Mouse (Mus musculus): ENCODE data around the gene Tgm7. TPM values are rescaled to one million over a fixed set of nuclear protein-coding genes. Genes with fewer than 3 reads are reported as not detected.

The Tgm7 gene
- polyA plus RNA-seq, 1 experiment from 2014 or later, result not detected

DNA sequence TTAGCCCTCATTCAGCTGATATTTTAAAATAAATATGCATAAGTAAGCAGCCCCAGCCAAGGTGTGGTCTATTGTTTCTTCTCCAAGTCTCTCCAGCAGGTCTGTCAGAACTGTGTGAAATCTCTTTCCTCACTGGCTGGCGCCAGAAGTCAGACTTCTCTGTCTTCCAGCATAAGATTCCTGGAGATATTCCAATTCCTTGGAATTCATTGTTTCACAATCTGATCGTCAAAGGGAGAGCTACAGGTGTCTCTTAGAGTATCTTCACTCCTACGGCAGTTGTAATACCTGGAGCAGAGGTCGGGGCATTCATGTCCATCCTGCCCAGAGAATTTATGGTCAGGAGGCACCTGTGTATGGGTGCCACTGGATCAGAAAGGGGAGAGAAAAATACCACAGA is 19.8 kb downstream of the Tgm7 start:
- Histone ChIP-seq H3K9ac (ENCODE audit: low read length) (no peak overlapping the region), H3K9me3 (ENCODE audit: control insufficient read depth, low read length) (no peaks in the 10 kb centered on the region), H3K4me2 (ENCODE audit: low read depth, low read length, severe bottlenecking) (no peak overlapping the region), H3K36me3 (ENCODE audit: control insufficient read depth, insufficient read depth, low read length) (no peaks in the 10 kb centered on the region), H3K4me3 (ENCODE audit: low read depth, low read length) (no peak overlapping the region), H3K4me1 (replicated peaks; ENCODE audit: control insufficient read depth, insufficient read depth, low read length) (no peaks in the 10 kb centered on the region), H3K27ac (ENCODE audit: low read depth, low read length) (no peak overlapping the region), H3K27me3 (ENCODE audit: control insufficient read depth, insufficient read depth, low read length) (no peaks in the 10 kb centered on the region)
- 82% methylated on average over 4 of the region's 4 CpGs for WGBS
- ATAC-seq (replicated peaks; ENCODE audit: low FRiP score), result no peak
- no peak for DNase-seq (ENCODE audit: low spot score)

DNA sequence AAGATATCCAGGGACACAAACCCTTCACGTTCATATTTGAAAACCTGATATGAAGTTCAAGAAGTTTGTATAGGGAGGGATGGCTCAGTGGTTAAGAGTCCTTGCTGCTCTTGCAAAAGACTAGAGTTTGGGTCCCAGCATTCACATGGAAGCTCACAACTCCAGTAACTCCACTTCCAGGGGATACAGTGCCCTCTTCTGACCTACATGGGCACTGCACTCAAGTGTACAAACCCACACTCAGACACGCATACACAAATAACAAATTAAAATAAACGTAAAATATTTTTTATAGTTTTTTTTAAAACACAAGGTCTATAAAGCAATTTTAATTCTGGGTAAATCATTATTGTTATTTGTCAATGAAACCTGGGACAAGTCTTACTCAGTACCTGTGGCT is 21.1 kb downstream of the Tgm7 start:
- no peak overlapping the region for H3K4me2 ChIP-seq (ENCODE audit: low read depth, low read length, severe bottlenecking)
- no peak overlapping the region for H3K27ac ChIP-seq (ENCODE audit: low read depth, low read length)
- H3K36me3 ChIP-seq (ENCODE audit: control insufficient read depth, insufficient read depth, low read length), result no peaks in the 10 kb centered on the region
- H3K9me3 ChIP-seq (ENCODE audit: control insufficient read depth, low read length), result no peaks in the 10 kb centered on the region
- 93% methylated on average over 3 of the region's 3 CpGs for WGBS
- H3K27me3 ChIP-seq (ENCODE audit: control insufficient read depth, insufficient read depth, low read length), result no peaks in the 10 kb centered on the region
- no peak overlapping the region for H3K4me3 ChIP-seq (ENCODE audit: low read depth, low read length)
- DNase-seq (ENCODE audit: low spot score) (no peak), ATAC-seq (replicated peaks; ENCODE audit: low FRiP score) (no peak)
- H3K4me1 ChIP-seq (replicated peaks; ENCODE audit: control insufficient read depth, insufficient read depth, low read length), result no peaks in the 10 kb centered on the region
- H3K9ac ChIP-seq (ENCODE audit: low read length), result no peak overlapping the region

DNA sequence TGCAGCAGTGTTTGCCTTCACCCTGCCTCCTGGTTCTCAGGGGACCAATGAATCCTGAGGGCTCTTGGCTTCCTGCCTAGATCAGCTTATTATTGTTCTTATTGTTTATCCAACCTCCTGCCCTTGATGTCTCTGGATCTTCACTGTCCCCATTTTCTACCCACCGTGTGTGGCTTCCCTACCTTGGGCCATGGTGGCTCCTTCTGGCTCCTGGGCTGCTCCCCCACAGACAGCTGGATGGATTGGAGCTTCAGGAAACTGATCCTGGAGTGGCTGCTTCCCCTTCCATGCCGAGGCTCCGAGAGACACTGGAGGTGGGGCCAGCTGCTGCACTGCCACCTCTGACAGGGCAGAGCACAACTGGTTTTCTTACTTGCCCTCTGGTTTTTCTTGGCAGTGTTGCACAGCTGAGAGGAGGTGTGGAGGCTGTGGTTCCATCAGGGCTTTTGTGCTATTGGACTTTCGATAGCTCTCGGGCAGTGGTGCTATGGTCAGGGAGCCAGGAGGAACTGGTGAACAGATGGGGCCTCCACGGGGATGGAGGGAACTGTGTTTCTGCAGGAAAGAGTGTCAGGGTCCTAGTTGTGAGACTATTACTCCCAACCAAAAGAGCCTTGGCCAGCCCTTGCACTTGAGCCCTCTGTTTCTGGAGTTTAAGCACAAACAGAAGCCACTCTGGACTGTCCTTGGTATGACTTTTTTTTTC is 24.0 kb downstream of the Tgm7 start, which contains the start of gene Tgm5:
Gene Tgm5 (minus strand): TSS at position 362 of the 706 bp plus-strand sequence.
- ATAC-seq (replicated peaks; ENCODE audit: low FRiP score) (no peak), DNase-seq (ENCODE audit: low spot score) (no peak)
- H3K27me3 ChIP-seq (ENCODE audit: control insufficient read depth, insufficient read depth, low read length), result no peaks in the 10 kb centered on the region
- H3K9ac ChIP-seq (ENCODE audit: low read length), result no peak within 1 kb of the TSS
- H3K9me3 ChIP-seq (ENCODE audit: control insufficient read depth, low read length), result no peaks in the 10 kb centered on the region
- H3K36me3 ChIP-seq (ENCODE audit: control insufficient read depth, insufficient read depth, low read length), result no peaks in the 10 kb centered on the region
- H3K4me2 ChIP-seq (ENCODE audit: low read depth, low read length, severe bottlenecking), result no peak within 1 kb of the TSS
- no peak within 1 kb of the TSS for H3K27ac ChIP-seq (ENCODE audit: low read depth, low read length)
- H3K4me3 ChIP-seq (ENCODE audit: low read depth, low read length), result no peak within 1 kb of the TSS
- WGBS, result 62% methylated on average over 6 of the region's 6 CpGs
- no peaks in the 10 kb centered on the region for H3K4me1 ChIP-seq (replicated peaks; ENCODE audit: control insufficient read depth, insufficient read depth, low read length)

DNA sequence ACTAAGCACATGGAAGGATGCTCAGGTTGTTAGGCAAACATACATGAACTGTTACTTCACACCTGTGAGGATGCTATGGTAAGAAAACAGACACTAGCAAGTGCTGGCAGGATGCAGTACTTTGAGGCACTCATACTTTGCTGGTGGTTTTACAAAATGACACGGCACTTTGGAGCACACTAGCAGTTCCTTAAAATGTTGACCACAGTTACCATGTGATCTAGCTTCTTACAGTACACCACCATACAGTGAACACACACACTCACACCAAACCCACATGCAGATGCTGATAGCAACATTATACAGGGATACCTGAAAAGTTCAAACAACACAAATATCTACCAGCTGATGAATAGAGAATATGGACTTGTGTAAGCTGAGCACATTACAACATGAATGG is 27.0 kb downstream of the Tgm7 start:
- ATAC-seq (replicated peaks; ENCODE audit: low FRiP score) (no peak), DNase-seq (ENCODE audit: low spot score) (no peak)
- Histone ChIP-seq H3K27me3 (ENCODE audit: control insufficient read depth, insufficient read depth, low read length) (no peaks in the 10 kb centered on the region), H3K4me2 (ENCODE audit: low read depth, low read length, severe bottlenecking) (no peak overlapping the region), H3K27ac (ENCODE audit: low read depth, low read length) (no peak overlapping the region), H3K4me1 (replicated peaks; ENCODE audit: control insufficient read depth, insufficient read depth, low read length) (no peaks in the 10 kb centered on the region), H3K9me3 (ENCODE audit: control insufficient read depth, low read length) (no peaks in the 10 kb centered on the region), H3K4me3 (ENCODE audit: low read depth, low read length) (no peak overlapping the region), H3K9ac (ENCODE audit: low read length) (no peak overlapping the region), H3K36me3 (ENCODE audit: control insufficient read depth, insufficient read depth, low read length) (no peaks in the 10 kb centered on the region)
- 87% methylated on average over 1 of the region's 1 CpGs for WGBS

DNA sequence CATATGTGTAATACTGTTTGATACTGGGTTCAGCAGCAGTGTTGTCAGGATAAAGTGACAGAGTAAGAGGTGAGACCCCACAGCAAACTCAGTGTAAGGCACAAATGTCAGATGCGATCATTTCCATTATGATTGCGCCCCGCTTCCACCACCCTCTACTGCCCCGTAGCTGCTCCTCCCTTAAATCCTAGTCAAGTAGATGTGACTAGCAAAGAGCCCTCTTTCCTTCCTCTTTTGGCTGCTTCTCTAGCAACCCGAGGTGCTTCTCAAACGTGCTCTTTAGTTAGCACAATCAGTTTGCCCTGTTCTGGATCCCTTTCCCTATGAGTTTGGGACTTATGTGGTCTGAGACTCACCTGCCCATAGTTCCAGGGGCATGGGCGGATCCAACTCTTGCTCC is 34.8 kb downstream of the Tgm7 start:
- DNase-seq (ENCODE audit: low spot score), result no peak
- H3K27ac ChIP-seq (ENCODE audit: low read depth, low read length), result no peak overlapping the region

DNA sequence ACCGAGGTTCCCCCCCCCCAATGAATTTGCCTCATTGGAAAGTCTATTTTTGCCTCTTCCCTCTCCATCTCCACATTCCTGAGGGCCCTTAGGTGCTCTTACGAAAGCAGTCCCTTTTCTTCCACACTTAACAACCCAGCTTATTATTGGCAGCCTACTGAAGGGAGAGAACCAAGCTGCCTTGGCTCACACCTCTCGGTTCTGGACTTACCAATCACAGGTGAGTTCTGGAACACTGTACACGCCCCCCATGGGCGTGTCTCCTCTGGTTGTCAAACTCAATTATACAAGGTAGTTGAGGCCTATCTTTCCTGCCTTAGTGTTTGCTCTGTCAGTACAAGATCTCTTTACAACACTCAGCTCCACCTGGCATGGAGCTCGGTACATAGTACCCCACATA is 37.7 kb downstream of the Tgm7 start:
- Histone ChIP-seq H3K27ac (ENCODE audit: low read depth, low read length) (no peak overlapping the region), H3K36me3 (ENCODE audit: control insufficient read depth, insufficient read depth, low read length) (no peaks in the 10 kb centered on the region), H3K9ac (ENCODE audit: low read length) (no peak overlapping the region), H3K9me3 (ENCODE audit: control insufficient read depth, low read length) (no peaks in the 10 kb centered on the region), H3K27me3 (ENCODE audit: control insufficient read depth, insufficient read depth, low read length) (no peaks in the 10 kb centered on the region), H3K4me2 (ENCODE audit: low read depth, low read length, severe bottlenecking) (no peak overlapping the region), H3K4me1 (replicated peaks; ENCODE audit: control insufficient read depth, insufficient read depth, low read length) (no peaks in the 10 kb centered on the region), H3K4me3 (ENCODE audit: low read depth, low read length) (no peak overlapping the region)
- no peak for ATAC-seq (replicated peaks; ENCODE audit: low FRiP score)
- DNase-seq (ENCODE audit: low spot score), result no peak
- 84% methylated on average over 6 of the region's 6 CpGs for WGBS

More for the DNA sequence above, 34.8 kb downstream of the Tgm7 start:
- no peak overlapping the region for H3K4me3 ChIP-seq (ENCODE audit: low read depth, low read length)
- H3K9ac ChIP-seq (ENCODE audit: low read length), result no peak overlapping the region
- H3K9me3 ChIP-seq (ENCODE audit: control insufficient read depth, low read length), result no peaks in the 10 kb centered on the region
- no peaks in the 10 kb centered on the region for H3K36me3 ChIP-seq (ENCODE audit: control insufficient read depth, insufficient read depth, low read length)
- 84% methylated on average over 7 of the region's 7 CpGs for WGBS
- ATAC-seq (replicated peaks; ENCODE audit: low FRiP score), result no peak
- H3K27me3 ChIP-seq (ENCODE audit: control insufficient read depth, insufficient read depth, low read length), result no peaks in the 10 kb centered on the region
- no peaks in the 10 kb centered on the region for H3K4me1 ChIP-seq (replicated peaks; ENCODE audit: control insufficient read depth, insufficient read depth, low read length)
- no peak overlapping the region for H3K4me2 ChIP-seq (ENCODE audit: low read depth, low read length, severe bottlenecking)

DNA sequence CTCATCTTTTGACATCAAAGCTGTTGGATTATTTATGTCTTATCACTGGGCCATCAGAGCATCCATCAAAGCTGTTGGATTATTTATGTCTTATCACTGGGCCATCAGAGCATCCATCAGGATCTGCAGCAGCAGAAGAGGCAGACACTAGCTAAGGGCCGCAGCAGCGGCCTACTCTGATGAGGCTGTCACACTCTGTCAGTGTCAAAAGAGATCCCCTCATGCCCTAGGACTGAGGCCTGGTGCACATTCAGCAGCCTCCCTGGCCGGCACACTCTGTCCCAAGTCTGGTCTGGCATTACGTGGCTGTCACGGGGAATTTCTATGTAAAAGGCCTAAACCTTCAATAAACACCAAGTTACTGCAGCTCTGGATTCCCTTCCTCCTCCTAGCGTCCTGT is 40.1 kb downstream of the Tgm7 start:
- no peak for ATAC-seq (replicated peaks; ENCODE audit: low FRiP score)
- H3K9ac ChIP-seq (ENCODE audit: low read length), result no peak overlapping the region
- H3K27me3 ChIP-seq (ENCODE audit: control insufficient read depth, insufficient read depth, low read length), result no peaks in the 10 kb centered on the region
- H3K4me1 ChIP-seq (replicated peaks; ENCODE audit: control insufficient read depth, insufficient read depth, low read length), result no peaks in the 10 kb centered on the region
- H3K9me3 ChIP-seq (ENCODE audit: control insufficient read depth, low read length), result no peaks in the 10 kb centered on the region
- no peak overlapping the region for H3K27ac ChIP-seq (ENCODE audit: low read depth, low read length)
- no peak overlapping the region for H3K4me3 ChIP-seq (ENCODE audit: low read depth, low read length)
- 78% methylated on average over 6 of the region's 6 CpGs for WGBS
- no peaks in the 10 kb centered on the region for H3K36me3 ChIP-seq (ENCODE audit: control insufficient read depth, insufficient read depth, low read length)
- H3K4me2 ChIP-seq (ENCODE audit: low read depth, low read length, severe bottlenecking), result no peak overlapping the region
- no peak for DNase-seq (ENCODE audit: low spot score)

DNA sequence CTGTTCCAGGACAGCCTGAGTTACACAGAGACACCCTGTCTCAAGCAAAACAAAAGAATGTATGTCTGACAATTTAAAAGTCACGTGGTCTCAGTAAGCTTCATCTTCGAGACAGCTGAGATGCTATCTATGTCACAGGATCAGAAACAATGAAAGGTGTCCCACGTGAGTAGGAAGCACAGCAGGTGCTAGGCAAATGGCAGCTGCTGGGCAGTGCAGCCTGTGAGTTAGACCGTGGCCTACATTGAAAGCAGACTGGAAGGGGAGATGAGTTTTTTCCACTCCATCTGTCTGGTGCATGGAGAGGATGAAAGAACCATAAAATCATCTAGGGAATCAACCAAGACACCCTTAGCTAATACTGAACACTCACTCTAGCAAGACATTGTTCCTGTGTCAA is 42.5 kb downstream of the Tgm7 start:
- no peaks in the 10 kb centered on the region for H3K36me3 ChIP-seq (ENCODE audit: control insufficient read depth, insufficient read depth, low read length)
- no peak for ATAC-seq (replicated peaks; ENCODE audit: low FRiP score)
- WGBS, result 71% methylated on average over 4 of the region's 4 CpGs
- H3K27ac ChIP-seq (ENCODE audit: low read depth, low read length), result no peak overlapping the region
- no peaks in the 10 kb centered on the region for H3K27me3 ChIP-seq (ENCODE audit: control insufficient read depth, insufficient read depth, low read length)
- no peak overlapping the region for H3K9ac ChIP-seq (ENCODE audit: low read length)
- no peaks in the 10 kb centered on the region for H3K4me1 ChIP-seq (replicated peaks; ENCODE audit: control insufficient read depth, insufficient read depth, low read length)
- no peak overlapping the region for H3K4me2 ChIP-seq (ENCODE audit: low read depth, low read length, severe bottlenecking)
- no peaks in the 10 kb centered on the region for H3K9me3 ChIP-seq (ENCODE audit: control insufficient read depth, low read length)
- no peak for DNase-seq (ENCODE audit: low spot score)
- no peak overlapping the region for H3K4me3 ChIP-seq (ENCODE audit: low read depth, low read length)

DNA sequence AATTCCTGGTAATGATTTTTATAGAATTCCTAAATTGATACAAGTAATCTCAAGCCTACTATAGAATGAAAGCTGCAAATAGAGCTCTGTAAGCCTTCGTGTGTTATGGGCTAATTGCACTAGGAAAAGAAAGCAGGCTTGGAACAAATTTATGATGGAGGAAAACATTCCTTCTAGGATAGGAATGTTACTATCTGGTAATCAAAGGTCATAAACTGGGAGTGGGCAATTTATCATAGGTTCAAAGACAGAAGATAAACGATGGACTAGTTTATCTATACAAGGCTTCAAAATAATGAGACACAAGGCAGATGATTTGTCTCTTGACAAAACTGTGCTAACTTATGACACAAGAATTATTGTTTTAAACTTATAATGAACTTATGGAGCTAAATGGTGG is 48.3 kb downstream of the Tgm7 start:
- H3K9me3 ChIP-seq (ENCODE audit: control insufficient read depth, low read length), result no peaks in the 10 kb centered on the region
- no peak overlapping the region for H3K4me3 ChIP-seq (ENCODE audit: low read depth, low read length)
- H3K4me2 ChIP-seq (ENCODE audit: low read depth, low read length, severe bottlenecking), result no peak overlapping the region
- DNase-seq (ENCODE audit: low spot score), result no peak
- no peaks in the 10 kb centered on the region for H3K27me3 ChIP-seq (ENCODE audit: control insufficient read depth, insufficient read depth, low read length)
- 85% methylated on average over 2 of the region's 2 CpGs for WGBS
- no peaks in the 10 kb centered on the region for H3K36me3 ChIP-seq (ENCODE audit: control insufficient read depth, insufficient read depth, low read length)
- no peak overlapping the region for H3K27ac ChIP-seq (ENCODE audit: low read depth, low read length)
- ATAC-seq (replicated peaks; ENCODE audit: low FRiP score), result no peak
- H3K9ac ChIP-seq (ENCODE audit: low read length), result no peak overlapping the region
- H3K4me1 ChIP-seq (replicated peaks; ENCODE audit: control insufficient read depth, insufficient read depth, low read length), result no peaks in the 10 kb centered on the region

All from forebrain, embryonic 11.5 days (tissue).